Mouse (Mus musculus) activated CD4-positive, CD25-positive, alpha-beta regulatory T cell, adult 9 weeks (primary cell): ENCODE measurements around the gene Pspn. TPM values are rescaled to one million over a fixed set of nuclear protein-coding genes. Genes with fewer than 3 reads are reported as not detected.

Source experiments
- polyA plus RNA-seq: library from polyadenylated mRNA; unstranded; fragments of 100-300 nt; shearing (Covaris generic); gene quantifications from one replicate; pipeline ENCODE4 v1.2.1, GENCODE M21; 2017

The Pspn gene
- 1.0 TPM for polyA plus RNA-seq

DNA sequence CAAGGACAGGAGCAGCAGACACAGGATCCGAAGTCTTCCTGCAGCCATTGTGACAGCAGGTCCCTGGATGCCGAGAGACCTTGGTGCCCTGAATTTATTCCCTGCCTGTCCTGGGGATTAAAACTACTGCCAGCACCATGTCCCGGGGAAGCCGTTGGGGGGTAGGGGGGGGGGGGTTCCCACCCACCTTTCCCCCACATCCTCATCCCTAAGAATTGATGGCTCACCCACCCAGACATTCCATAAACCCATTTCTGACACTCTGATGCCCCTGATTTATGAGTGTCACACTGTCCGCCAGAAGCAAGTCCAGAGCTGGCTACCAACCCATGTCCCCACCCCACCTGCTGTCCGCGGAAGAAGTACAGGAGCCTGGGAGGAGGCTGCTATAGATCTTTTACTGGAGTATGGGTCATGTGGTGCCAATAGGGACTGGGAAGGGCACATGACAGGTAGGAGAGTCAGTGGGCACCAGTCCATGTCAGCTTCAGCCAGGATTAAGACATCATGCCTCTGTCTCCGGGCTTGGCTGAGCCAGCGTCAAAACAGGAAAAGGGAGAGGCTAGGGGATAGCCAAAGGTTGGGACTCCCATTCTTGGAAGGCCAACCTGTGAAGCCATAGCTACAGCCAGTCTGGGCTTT, at the start of gene Pspn:
Gene Pspn, minus strand, starts transcription at position 51 of the 642 bp plus-strand sequence.

DNA sequence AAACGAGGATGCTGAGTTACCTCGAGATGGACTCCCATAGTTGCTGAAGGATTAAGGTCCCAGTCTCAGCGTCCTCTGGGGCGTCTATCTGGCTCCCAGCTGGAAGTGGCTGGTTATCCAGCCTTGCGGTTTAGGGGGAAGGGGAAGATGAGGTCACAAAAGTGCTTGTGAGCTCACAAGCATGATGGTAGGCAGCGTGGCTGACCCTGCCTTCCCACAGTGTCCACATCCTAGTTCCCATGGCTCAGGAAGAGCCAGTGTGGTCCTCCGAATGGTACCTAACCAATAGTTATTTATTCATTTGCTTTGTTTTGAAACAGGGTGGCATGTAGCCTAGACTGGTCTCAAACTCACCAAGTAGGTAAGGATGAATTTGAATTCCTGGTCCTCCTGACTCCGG, 41.7 kb upstream of the Pspn start, which contains the start of gene Slc25a41:
Gene Slc25a41, minus strand, starts transcription at position 101 of the 400 bp plus-strand sequence.

DNA sequence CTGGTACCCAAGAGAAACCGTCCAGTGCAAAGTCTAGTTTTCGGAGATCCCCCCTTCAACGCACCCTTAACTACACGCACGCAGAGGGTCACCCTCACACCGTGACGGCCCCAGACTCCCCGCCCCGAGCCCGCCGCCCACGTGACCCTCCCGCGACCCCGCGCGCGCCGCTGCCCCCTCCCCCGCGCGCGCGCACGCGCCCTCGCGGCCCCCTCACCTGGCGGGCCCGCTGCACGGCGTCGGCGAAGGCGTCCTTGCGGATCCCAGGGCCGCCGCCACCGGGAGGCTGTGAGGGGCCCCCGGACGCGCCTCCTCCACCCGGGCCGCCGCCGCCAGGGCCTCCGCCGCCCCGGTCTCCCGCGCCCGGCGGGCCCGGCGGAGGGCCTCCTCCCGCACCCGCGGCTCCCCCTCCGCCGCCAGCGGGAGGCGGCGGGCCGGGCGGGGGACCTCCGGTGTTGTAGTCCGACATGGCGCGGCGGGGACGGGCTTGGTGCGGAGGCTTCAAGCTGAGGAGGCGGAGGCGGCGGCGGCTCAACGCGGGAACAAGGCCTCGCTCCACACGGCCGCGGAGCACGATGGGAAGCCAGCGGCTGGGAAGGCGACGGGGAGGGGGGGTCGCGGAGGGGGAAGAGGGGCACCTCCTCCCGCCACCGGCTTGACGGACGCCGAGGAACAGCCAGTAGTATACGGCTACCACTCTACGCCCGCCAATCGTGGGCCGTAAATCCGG, 31.3 kb upstream of the Pspn start, which contains the start of gene Khsrp:
Gene Khsrp, minus strand, starts transcription at position 592 of the 730 bp plus-strand sequence.

DNA sequence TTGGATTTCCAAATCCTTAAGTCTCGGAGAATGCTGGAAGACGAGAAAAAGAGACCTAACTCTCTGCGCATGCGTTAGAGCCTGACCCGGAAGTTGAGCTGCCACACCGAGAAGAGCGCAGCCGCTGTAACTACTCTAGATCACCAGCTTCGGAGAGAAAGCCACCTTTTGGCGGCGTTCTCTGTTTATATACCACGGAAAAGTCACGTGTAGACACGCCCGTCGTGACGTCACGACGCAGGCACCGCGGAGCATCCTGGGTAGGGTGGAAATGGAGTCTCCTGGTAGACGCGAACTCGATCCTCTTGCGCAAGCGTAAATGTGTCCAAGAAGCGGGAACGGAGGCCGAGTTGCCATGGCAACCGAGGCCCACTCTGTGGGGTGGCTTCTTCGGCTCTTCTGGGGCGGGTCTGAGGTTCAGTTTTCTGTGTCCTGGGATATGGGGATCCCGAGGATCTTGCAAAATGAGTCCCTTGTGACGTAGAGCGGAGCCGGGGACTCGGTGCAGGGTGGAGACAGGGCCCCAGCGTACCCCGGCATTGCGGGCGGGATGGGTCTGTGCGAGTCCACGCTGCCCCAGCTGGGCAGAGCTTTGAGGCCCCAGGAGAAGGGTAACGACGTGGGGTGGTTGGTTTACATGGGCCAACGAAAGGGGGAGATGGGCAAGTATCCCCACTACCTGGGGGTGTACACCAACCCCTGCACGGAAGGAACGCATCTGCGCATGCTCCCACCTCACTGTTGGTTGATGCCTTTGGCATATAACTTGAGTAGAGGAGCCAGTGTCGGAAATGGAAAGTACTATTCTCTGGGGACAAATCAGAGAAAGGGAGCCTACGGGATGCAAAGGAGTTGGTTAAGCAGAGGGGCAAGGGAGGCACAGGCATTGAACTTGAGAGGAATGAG, 11.7 kb upstream of the Pspn start, which contains the start of the genes Gtf2f1 and Gm17949:
Gene Gtf2f1, minus strand, starts transcription at position 53 of the 906 bp plus-strand sequence.
Gene Gm17949, plus strand, starts transcription at position 234 of the 906 bp plus-strand sequence.

DNA sequence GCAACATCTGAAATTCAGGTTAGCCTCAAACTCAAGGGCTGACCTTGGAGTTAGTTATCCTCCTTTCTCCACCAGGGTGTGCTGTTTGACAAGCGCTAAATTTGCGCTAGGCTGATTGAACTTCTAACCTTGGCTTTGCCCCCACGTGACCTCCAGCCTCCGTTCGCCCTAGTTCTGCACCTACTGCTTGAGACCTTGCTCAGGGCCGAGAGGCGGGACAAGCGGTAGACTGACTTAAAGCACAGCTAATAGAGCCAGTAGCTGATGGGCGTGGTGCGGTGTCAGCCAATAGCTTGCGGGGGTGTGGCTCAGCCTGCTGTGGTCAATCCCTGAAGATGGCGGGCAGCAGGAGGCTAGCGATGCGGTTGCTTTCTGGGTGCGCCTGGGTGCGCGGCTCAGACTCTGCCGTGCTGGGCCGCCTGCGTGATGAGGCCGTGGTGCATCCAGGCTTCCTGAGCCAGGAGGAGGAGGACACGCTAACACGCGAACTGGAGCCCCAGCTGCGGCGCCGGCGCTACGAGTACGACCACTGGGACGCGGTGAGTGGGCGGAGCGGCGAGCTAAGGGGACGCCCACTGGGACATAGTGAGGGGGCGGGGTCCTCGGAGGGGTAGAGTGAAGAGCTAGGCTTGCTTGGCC, 2.7 kb downstream of the Pspn start, which contains the start of gene Alkbh7:
Gene Alkbh7, plus strand, starts transcription at position 311 of the 639 bp plus-strand sequence.

DNA sequence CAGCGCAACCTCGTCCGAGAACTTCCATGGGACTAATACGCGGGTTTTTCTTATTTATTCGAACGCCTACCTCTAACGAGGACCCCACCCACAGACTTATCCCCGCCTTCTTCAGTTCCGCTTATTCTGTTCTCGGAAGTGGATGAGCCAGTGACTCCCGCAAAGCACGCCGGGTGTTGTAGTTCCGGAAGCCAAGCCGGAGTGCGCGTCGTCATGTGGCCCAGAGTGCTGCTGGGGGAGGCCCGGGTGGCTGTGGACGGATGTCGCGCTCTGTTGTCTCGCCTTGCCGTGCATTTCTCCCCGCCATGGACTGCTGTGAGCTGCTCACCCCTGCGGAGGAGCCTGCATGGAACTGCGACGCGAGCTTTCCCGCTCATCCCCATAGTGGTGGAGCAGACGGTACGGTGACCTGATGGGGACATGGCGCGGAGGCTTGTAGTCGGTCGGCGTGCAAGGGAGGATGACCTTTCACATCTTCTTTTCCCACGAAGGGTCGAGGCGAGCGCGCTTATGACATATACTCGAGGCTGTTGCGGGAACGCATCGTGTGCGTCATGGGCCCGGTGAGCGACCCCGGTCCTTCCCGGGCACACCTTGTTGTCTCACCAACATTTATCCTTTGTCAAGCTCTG, 9.6 kb downstream of the Pspn start, which contains the start of gene Clpp:
Gene Clpp, plus strand, starts transcription at position 191 of the 632 bp plus-strand sequence.

DNA sequence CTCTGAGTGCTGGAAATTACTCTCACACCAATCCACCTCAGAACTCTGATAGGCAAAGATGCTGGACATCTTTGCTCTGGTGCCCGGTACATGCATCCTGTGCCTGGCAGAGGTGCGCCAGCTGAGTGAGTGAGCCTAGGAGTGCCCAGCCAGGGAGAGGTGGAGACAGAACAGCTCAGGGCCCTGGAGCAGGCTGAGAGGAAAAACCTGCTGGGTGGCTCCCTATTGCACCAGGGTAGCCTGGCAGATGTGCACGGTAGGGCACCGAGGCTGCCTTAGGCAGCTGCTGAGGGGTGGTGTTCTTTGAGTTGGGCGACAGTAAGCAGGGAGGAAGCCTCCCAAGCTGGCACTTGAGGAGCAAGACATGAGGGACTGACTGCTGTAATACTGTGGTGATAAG, 17.8 kb downstream of the Pspn start, which contains the start of gene Acer1:
Gene Acer1, minus strand, starts transcription at position 114 of the 400 bp plus-strand sequence.

Other genes starting within 250 kb of the Pspn start
- gene Nrtn, start 242.5 kb downstream of the Pspn start, polyA plus RNA-seq = not detected
- gene Dus3l, start 235.3 kb downstream of the Pspn start, polyA plus RNA-seq = 56.0 TPM
- 1.6 TPM for gene Prr22, start 229.8 kb downstream of the Pspn start, polyA plus RNA-seq
- 1.5 TPM for gene Rfx2, start 169.0 kb downstream of the Pspn start, polyA plus RNA-seq
- not detected for gene Acsbg2, start 125.6 kb downstream of the Pspn start, polyA plus RNA-seq
- not detected for gene 1700061G19Rik, start 124.5 kb downstream of the Pspn start, polyA plus RNA-seq
- gene Mllt1, start 64.6 kb downstream of the Pspn start, polyA plus RNA-seq = 4.7 TPM
- gene Acer1, start 17.9 kb downstream of the Pspn start, polyA plus RNA-seq = not detected
- 79.5 TPM for gene Clpp, start 9.7 kb downstream of the Pspn start, polyA plus RNA-seq
- gene Alkbh7, start 2.7 kb downstream of the Pspn start, polyA plus RNA-seq = 43.6 TPM
- 92.3 TPM for gene Gtf2f1, start 11.3 kb upstream of the Pspn start, polyA plus RNA-seq
- gene Gm17949, start 11.5 kb upstream of the Pspn start, polyA plus RNA-seq = 0.67 TPM
- gene Khsrp, start 31.5 kb upstream of the Pspn start, polyA plus RNA-seq = 9.0 TPM
- not detected for gene Slc25a41, start 41.6 kb upstream of the Pspn start, polyA plus RNA-seq
- 1.2 TPM for gene Crb3, start 59.1 kb upstream of the Pspn start, polyA plus RNA-seq
- 3.2 TPM for gene Slc25a23, start 59.8 kb upstream of the Pspn start, polyA plus RNA-seq
- gene Dennd1c, start 78.5 kb upstream of the Pspn start, polyA plus RNA-seq = 333 TPM
- 2.2 TPM for gene Tubb4a, start 87.8 kb upstream of the Pspn start, polyA plus RNA-seq
- gene Tnfsf9, start 105.3 kb upstream of the Pspn start, polyA plus RNA-seq = 10.5 TPM
- 1.0 TPM for gene Cd70, start 149.8 kb upstream of the Pspn start, polyA plus RNA-seq
- gene Tnfsf14, start 194.2 kb upstream of the Pspn start, polyA plus RNA-seq = 10.2 TPM
- 2.6 TPM for gene C3, start 228.1 kb upstream of the Pspn start, polyA plus RNA-seq
- gene Gpr108, start 248.4 kb upstream of the Pspn start, polyA plus RNA-seq = 91.3 TPM
- gene Trip10, start 249.4 kb upstream of the Pspn start, polyA plus RNA-seq = 5.4 TPM